Mouse (Mus musculus) CH12.LX (cell line): ENCODE measurements around the gene Galnt17. TPM values are rescaled to one million over a fixed set of nuclear protein-coding genes. Genes with fewer than 3 reads are reported as not detected.
A peak's percentile ranks its signal among the peaks of the same experiment; 100 is the strongest.

Experiments
- DNase-seq: peaks from one replicate; pipeline ENCODE4 v3.0.0-alpha.2; 2013; ENCODE audit errors: extremely low read depth
- H3K27ac ChIP-seq: 2 replicates; pipeline ENCODE4 v1.5.1; 2012; ENCODE audit warnings: low read depth, mild to moderate bottlenecking, control low read depth, moderate library complexity; ENCODE audit not compliant: insufficient read depth
- H3K27me3 ChIP-seq: replicated peaks from 2 replicates; pipeline ENCODE3; 2012; ENCODE audit warnings: inconsistent platforms
- H3K36me3 ChIP-seq, 2 experiments: replicated peaks in 1 of 2; 2 replicates each; pipeline versions ENCODE3 to v1.6.1; 2012; ENCODE audit warnings: inconsistent platforms in 1 of 2, low read length in 1 of 2, mild to moderate bottlenecking in 1 of 2, mixed read lengths in 1 of 2, moderate library complexity in 1 of 2; ENCODE audit not compliant: control insufficient read depth in 1 of 2, insufficient read depth in 1 of 2
- H3K4me1 ChIP-seq, 2 experiments: 2 replicates each; pipeline ENCODE4 v1.6.1; 2012; ENCODE audit warnings: inconsistent platforms in 1 of 2, moderate library complexity in 1 of 2; ENCODE audit not compliant: insufficient read depth in 2 of 2, control insufficient read depth in 1 of 2
- H3K4me2 ChIP-seq: 2 replicates; pipeline ENCODE4 v1.6.1; 2012; ENCODE audit warnings: low read depth, mild to moderate bottlenecking, control low read depth; ENCODE audit not compliant: poor library complexity, insufficient read depth, severe bottlenecking
- H3K4me3 ChIP-seq, 3 experiments: fragments of 150-350 bp in 1 of 3; sonication (generic) in 1 of 3; replicated peaks in 1 of 3; 2 replicates each; pipeline versions ENCODE3 to v1.5.1; 2011 to 2012; ENCODE audit warnings: low read depth in 2 of 3, low read length in 2 of 3, mild to moderate bottlenecking in 2 of 3, moderate library complexity in 2 of 3, control low read depth in 1 of 3, improper control_type of control experiment in 1 of 3, inconsistent platforms in 1 of 3, mixed read lengths in 1 of 3; ENCODE audit not compliant: poor library complexity in 1 of 3
- H3K79me2 ChIP-seq: replicated peaks from 2 replicates; pipeline ENCODE4 v1.6.1; 2012; ENCODE audit warnings: mild to moderate bottlenecking, moderate library complexity; ENCODE audit not compliant: control insufficient read depth, poor library complexity, insufficient read depth, severe bottlenecking; ENCODE audit errors: extremely low read depth
- H3K9ac ChIP-seq: 2 replicates; pipeline ENCODE4 v1.6.1; 2012; ENCODE audit warnings: low read depth, mild to moderate bottlenecking, control low read depth, moderate library complexity; ENCODE audit not compliant: insufficient read depth
- H3K9me3 ChIP-seq: replicated peaks from 2 replicates; pipeline ENCODE3; 2012; ENCODE audit warnings: low read length, inconsistent platforms, mixed read lengths
- BHLHE40 ChIP-seq: IDR thresholded peaks from 2 replicates; pipeline ENCODE4 v1.6.1; 2011; ENCODE audit warnings: mild to moderate bottlenecking, low read depth, low read length, improper control_type of control experiment
- CHD1 ChIP-seq: IDR thresholded peaks from 2 replicates; pipeline ENCODE4 v1.6.1; 2012; ENCODE audit warnings: low read depth, low read length, improper control_type of control experiment, inconsistent platforms
- CTCF ChIP-seq, 2 experiments: IDR thresholded peaks in 1 of 2; conservative IDR thresholded peaks in 1 of 2; 2 replicates each; pipeline ENCODE4 v1.5.1; 2011 to 2012; ENCODE audit warnings: low read depth in 2 of 2, low read length in 2 of 2, improper control_type of control experiment in 1 of 2, inconsistent platforms in 1 of 2, mild to moderate bottlenecking in 1 of 2, moderate library complexity in 1 of 2
- E2F4 ChIP-seq: IDR thresholded peaks from 2 replicates; pipeline ENCODE4 v1.6.1; 2011; ENCODE audit warnings: low read depth, low read length, improper control_type of control experiment; ENCODE audit not compliant: insufficient replicate concordance
- ETS1 ChIP-seq: conservative IDR thresholded peaks from 2 replicates; pipeline ENCODE4 v1.6.1; 2012; ENCODE audit warnings: low read depth, mild to moderate bottlenecking, inconsistent platforms, low read length, improper control_type of control experiment, moderate library complexity
- GABPA ChIP-seq: IDR thresholded peaks from 2 replicates; pipeline ENCODE4 v1.6.1; 2012; ENCODE audit warnings: low read depth, low read length, improper control_type of control experiment, inconsistent platforms; ENCODE audit not compliant: insufficient replicate concordance
- IRF4 ChIP-seq: IDR thresholded peaks from 2 replicates; pipeline ENCODE4 v1.6.1; 2014; ENCODE audit warnings: low read depth, mild to moderate bottlenecking, inconsistent platforms, low read length, improper control_type of control experiment
- JUN ChIP-seq: IDR thresholded peaks from 2 replicates; pipeline ENCODE4 v1.6.1; 2011; ENCODE audit warnings: low read depth, mild to moderate bottlenecking, low read length, improper control_type of control experiment, moderate library complexity; ENCODE audit not compliant: insufficient read depth
- JUND ChIP-seq: conservative IDR thresholded peaks from 2 replicates; pipeline ENCODE4 v1.6.1; 2011; ENCODE audit warnings: low read depth, low read length, improper control_type of control experiment
- KAT2A ChIP-seq: IDR thresholded peaks from 2 replicates; pipeline ENCODE4 v1.6.1; 2012; ENCODE audit warnings: low read length, improper control_type of control experiment, inconsistent platforms; ENCODE audit not compliant: insufficient replicate concordance
- MEF2A ChIP-seq: IDR thresholded peaks from 2 replicates; pipeline ENCODE4 v1.6.1; 2014; ENCODE audit warnings: low read depth, mild to moderate bottlenecking, inconsistent platforms, low read length, improper control_type of control experiment, borderline replicate concordance
- MYC ChIP-seq: IDR thresholded peaks from 2 replicates; pipeline ENCODE4 v1.6.1; 2011; ENCODE audit warnings: low read depth, mild to moderate bottlenecking, improper control_type of control experiment, low read length
- NELFE ChIP-seq: IDR thresholded peaks from 2 replicates; pipeline ENCODE4 v1.6.1; 2011; ENCODE audit warnings: low read depth, low read length, improper control_type of control experiment
- NRF1 ChIP-seq: IDR thresholded peaks from 2 replicates; pipeline ENCODE4 v1.6.1; 2014; ENCODE audit warnings: low read depth, mild to moderate bottlenecking, inconsistent platforms, low read length, improper control_type of control experiment, moderate library complexity
- PAX5 ChIP-seq: IDR thresholded peaks from 2 replicates; pipeline ENCODE4 v1.6.1; 2012; ENCODE audit warnings: low read length, inconsistent platforms, mixed read lengths
- POLR2A ChIP-seq: IDR thresholded peaks from 2 replicates; pipeline ENCODE4 v1.6.1; 2011; ENCODE audit warnings: low read depth, mild to moderate bottlenecking, improper control_type of control experiment, low read length
- RAD21 ChIP-seq: IDR thresholded peaks from 2 replicates; pipeline ENCODE4 v1.6.1; 2011; ENCODE audit warnings: low read depth, mild to moderate bottlenecking, low read length, improper control_type of control experiment, moderate library complexity
- SIN3A ChIP-seq: IDR thresholded peaks from 2 replicates; pipeline ENCODE4 v1.6.1; 2012; ENCODE audit warnings: low read length, improper control_type of control experiment, inconsistent platforms
- SMC3 ChIP-seq: IDR thresholded peaks from 2 replicates; pipeline ENCODE4 v1.6.1; 2011; ENCODE audit warnings: low read depth, low read length, improper control_type of control experiment
- ZKSCAN1 ChIP-seq: IDR thresholded peaks from 2 replicates; pipeline ENCODE4 v1.6.1; 2012; ENCODE audit warnings: low read depth, inconsistent platforms, low read length, improper control_type of control experiment, borderline replicate concordance
- dilution Hi-C: fragments of 300-500 bp; cut with MboI; formaldehyde crosslinking; loops from 2 replicates; pipeline ENCODE4 v1.14.3; 2020; ENCODE audit warnings: low sequenced_read_pairs; ENCODE audit not compliant: extremely low pct_unique_long_range_greater_than_20kb, extremely low pct_ligation_motif_present
- in situ Hi-C: fragments of 300-500 bp; cut with MboI; formaldehyde crosslinking; loops from 3 replicates; pipeline ENCODE4 v1.14.3; 2019; ENCODE audit warnings: low sequenced_read_pairs, low pct_ligation_motif_present, low pct_unique_long_range_greater_than_20kb, mixed read lengths
- polyA plus RNA-seq: library from polyadenylated mRNA; unstranded; fragments of >175 nt; gene quantifications from 2 replicates; pipeline ENCODE4 v1.2.1, GENCODE M21; 2012; ENCODE audit warnings: low read depth; ENCODE audit not compliant: insufficient read length
- total RNA-seq, 2 experiments: library from RNA; depleted of rRNA; stranded (reverse); fragments of 300-350 nt in 1 of 2; fragments of >200 nt in 1 of 2; gene quantifications; 2 replicates each; pipeline ENCODE4 v1.2.3; 2012 to 2014

The Galnt17 gene
- total and polyA plus RNA-seq, 3 experiments: 0.09 TPM; not detected in 2

- dilution Hi-C loops: no loop called here
- peaks cover 51% of the 10 kb centered on the region for H3K9me3 ChIP-seq
- DNase-seq: no peak
- TF ChIP-seq ZKSCAN1 (no peak), NRF1 (no peak), E2F4 (no peak), GABPA (no peak), IRF4 (no peak), POLR2A (no peak), ETS1 (no peak), SMC3 (no peak), RAD21 (no peak), KAT2A (no peak), PAX5 (no peak), BHLHE40 (no peak)
- H3K27ac ChIP-seq: no peak overlapping the region
- no peak overlapping the region for H3K4me2 ChIP-seq
- no peaks in the 10 kb centered on the region for H3K36me3 ChIP-seq
- H3K4me3 ChIP-seq: no peak overlapping the region
- no peaks in the 10 kb centered on the region for H3K4me1 ChIP-seq
- in situ Hi-C loops: no loop called here
- H3K27me3 ChIP-seq: no peaks in the 10 kb centered on the region
- no peaks in the 10 kb centered on the region for H3K79me2 ChIP-seq
- H3K9ac ChIP-seq: no peak overlapping the region
These were observed 299.8 kb downstream of the Galnt17 start for GRCm38 (mm10) chr5:131008507-131008906.

GRCm38 (mm10) chr5:131007871-131008505, 300.3 kb downstream of the Galnt17 start:
- no peaks in the 10 kb centered on the region for H3K4me1 ChIP-seq
- H3K36me3 ChIP-seq: no peaks in the 10 kb centered on the region
- DNase-seq: peak; percentile 10
- dilution Hi-C loops (no loop called here), in situ Hi-C loops (no loop called here)
- no peak overlapping the region for H3K9ac ChIP-seq
- TF ChIP-seq BHLHE40: no peak
- peak; percentile 14 to 23; a peak in 1 of 4 replicates for TF ChIP-seq CTCF (conservative IDR thresholded peaks at IDR 0.05 in 1 of 2, IDR thresholded peaks at IDR 0.05 in 1 of 2; ENCODE audit: low read depth in 2 of 2, low read length in 2 of 2)
- no peak overlapping the region for H3K4me2 ChIP-seq
- H3K4me3 ChIP-seq: no peak overlapping the region
- no peak overlapping the region for H3K27ac ChIP-seq
- H3K9me3 ChIP-seq: peaks cover 49% of the 10 kb centered on the region
- H3K27me3 ChIP-seq: no peaks in the 10 kb centered on the region
- no peaks in the 10 kb centered on the region for H3K79me2 ChIP-seq

- H3K4me2 ChIP-seq: no peak overlapping the region
- no peak overlapping the region for H3K4me3 ChIP-seq
- H3K4me1 ChIP-seq: no peaks in the 10 kb centered on the region
- no peak overlapping the region for H3K27ac ChIP-seq
- no peaks in the 10 kb centered on the region for H3K36me3 ChIP-seq
- no peak overlapping the region for H3K9ac ChIP-seq
- TF ChIP-seq PAX5 (no peak), MEF2A (no peak), JUND (no peak), MYC (no peak), CHD1 (no peak), NELFE (no peak), IRF4 (no peak), JUN (no peak), SIN3A (no peak), NRF1 (no peak)
- TF ChIP-seq, all 38 proteins: peak for 0
- dilution Hi-C loops: no loop called here
- Histone ChIP-seq H3K79me2 (no peaks in the 10 kb centered on the region), H3K27me3 (no peaks in the 10 kb centered on the region), H3K9me3 (peaks cover 47% of the 10 kb centered on the region)
- no peak for DNase-seq
- in situ Hi-C loops: no loop called here
These were observed 301.1 kb downstream of the Galnt17 start for GRCm38 (mm10) chr5:131007198-131007597.
